Mouse (Mus musculus) T-cell, adult 2 months (primary cell): ENCODE measurements around the gene Tnfsf9.

ENCODE experiments used
- DNase-seq: peaks from one replicate; pipeline ENCODE4 v3.0.0; 2022; ENCODE audit warnings: low spot score

Tnfsf9 gene

DNA sequence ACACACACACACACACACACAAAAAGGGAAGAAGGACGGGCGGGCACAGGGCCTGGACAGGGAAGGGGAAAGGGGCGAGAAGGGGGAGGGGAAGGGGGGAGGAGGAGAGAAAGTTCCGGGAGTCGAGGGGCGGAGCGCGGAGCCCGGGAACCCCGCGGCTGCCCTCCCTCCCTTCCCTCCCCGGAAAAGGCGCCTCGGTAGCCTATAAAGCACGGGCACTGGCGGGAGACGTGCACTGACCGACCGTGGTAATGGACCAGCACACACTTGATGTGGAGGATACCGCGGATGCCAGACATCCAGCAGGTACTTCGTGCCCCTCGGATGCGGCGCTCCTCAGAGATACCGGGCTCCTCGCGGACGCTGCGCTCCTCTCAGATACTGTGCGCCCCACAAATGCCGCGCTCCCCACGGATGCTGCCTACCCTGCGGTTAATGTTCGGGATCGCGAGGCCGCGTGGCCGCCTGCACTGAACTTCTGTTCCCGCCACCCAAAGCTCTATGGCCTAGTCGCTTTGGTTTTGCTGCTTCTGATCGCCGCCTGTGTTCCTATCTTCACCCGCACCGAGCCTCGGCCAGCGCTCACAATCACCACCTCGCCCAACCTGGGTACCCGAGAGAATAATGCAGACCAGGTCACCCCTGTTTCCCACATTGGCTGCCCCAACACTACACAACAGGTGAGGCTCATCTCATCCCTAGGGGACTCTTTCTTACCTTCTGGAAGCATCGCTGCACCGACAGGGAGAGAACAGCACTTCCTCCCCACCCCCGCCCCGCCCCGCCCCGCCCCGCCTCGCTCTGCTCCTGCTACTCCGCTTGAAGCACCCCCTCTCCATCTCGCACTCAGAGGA lies at the start of gene Tnfsf9:
TSS of gene Tnfsf9 (plus strand) at position 145 of the 854 bp plus-strand sequence.
- DNase-seq: peak; percentile 15

DNA sequence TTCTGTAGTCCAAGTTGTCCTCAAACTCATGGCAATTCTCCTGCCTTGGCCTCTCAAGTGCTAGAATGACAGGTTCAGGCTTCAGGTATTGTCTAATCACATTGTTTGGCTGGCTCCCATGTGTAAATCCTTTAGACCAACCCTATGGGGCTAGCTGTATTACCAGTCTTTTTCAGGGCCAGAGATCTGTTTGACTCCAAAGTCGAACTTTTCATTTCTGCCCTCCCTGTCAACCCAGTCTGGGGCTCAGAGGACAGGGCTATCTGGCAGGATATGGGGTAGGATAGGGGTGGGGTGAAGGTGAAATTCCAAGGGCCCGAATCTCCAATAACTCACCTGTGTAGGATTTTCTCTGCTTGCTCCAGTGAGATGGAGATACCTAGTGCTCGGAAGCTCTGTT lies 48.9 kb upstream of the Tnfsf9 start:
- DNase-seq: no peak

- DNase-seq: no peak
Measured at GRCm38 (mm10) chr17:57058891-57059485, 46.1 kb upstream of the Tnfsf9 start, which contains the start of gene Crb3. Crb3 (plus strand) TSS chr17:57059105.

DNA sequence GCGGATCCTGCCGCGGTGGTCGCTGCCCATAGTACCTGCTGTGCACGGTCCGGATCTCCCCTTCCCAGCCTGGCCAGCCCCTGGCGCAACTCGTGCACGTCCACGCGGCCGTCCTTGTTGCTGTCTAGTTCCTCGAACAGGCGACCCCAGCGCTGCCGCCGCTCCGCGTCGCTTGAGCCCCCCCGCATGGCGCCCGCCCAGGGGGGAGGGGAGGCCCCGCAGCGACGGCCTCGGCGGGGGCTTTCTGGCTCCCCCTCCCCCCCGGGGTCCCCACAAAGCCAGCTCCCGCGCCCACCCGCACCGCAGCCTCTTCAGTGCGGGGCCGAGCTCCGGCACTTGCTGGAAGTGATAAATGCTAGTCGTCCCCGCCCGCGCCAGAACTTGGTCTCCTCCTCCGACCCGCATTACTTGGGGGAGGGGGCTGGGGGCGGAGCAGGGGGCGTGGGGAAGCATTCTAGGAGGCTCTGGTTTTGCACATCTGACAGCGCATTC lies 45.6 kb upstream of the Tnfsf9 start, which contains the start of gene Slc25a23:
TSS of gene Slc25a23 (minus strand) at position 378 of the 492 bp plus-strand sequence.
- DNase-seq: peak; percentile 58

DNA sequence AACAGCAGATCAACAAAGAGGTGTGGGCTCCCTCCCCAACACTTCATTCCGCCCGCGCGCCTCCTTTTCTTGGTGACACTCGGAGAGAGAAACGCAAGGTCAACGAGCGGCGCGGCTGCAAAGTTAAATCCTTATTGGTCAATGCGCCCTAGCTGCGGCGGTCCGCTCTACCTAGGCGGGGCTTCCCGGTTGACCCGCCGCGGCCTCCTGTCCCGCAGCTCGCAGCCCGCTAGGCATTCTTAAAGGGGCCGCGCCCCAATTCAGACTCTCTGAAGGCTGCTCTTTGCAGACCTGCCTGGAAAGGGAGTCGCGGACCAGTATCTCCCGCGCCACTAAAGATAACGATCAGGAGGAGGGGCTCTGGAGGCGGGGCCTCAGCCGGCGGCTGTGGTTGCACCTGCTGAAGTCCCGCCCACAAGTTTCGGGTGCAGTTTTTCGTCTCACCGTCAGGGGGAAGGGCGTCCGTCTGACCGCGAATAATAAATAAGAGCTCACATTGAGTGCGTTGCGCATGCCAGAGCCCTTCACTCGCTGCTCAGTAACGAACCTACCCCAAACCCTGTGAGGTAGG lies 44.8 kb upstream of the Tnfsf9 start:
- DNase-seq: peak; percentile 97

- peak; percentile 27 for DNase-seq
Measured at GRCm38 (mm10) chr17:57061069-57061468, 44.1 kb upstream of the Tnfsf9 start.

GRCm38 (mm10) chr17:57062011-57062521 lies 43.1 kb upstream of the Tnfsf9 start:
- peak; percentile 48 for DNase-seq

GRCm38 (mm10) chr17:57062548-57062947 lies 42.6 kb upstream of the Tnfsf9 start:
- no peak for DNase-seq

- no peak for DNase-seq
Measured at GRCm38 (mm10) chr17:57063031-57063430, 42.1 kb upstream of the Tnfsf9 start.

DNA sequence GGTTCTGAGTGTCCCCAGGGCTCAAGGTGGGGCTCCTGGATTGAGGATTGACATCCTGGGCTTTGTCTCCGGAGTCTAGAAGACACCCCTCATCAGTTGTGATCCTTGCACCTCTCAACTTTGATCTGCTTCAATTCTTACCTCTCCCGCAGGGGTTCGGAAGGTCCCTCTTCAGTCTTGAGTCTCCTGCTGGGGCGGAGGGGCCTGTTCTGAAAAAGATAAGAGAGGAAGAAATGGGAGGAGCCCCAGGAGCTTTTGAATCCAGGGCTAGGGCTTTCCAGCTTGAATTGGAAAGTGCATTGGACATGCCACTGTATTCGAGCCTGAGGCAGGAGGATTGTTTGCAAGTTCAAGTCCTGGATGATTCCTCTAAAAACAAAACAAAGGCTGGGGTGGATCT lies 38.2 kb upstream of the Tnfsf9 start:
- no peak for DNase-seq

DNA sequence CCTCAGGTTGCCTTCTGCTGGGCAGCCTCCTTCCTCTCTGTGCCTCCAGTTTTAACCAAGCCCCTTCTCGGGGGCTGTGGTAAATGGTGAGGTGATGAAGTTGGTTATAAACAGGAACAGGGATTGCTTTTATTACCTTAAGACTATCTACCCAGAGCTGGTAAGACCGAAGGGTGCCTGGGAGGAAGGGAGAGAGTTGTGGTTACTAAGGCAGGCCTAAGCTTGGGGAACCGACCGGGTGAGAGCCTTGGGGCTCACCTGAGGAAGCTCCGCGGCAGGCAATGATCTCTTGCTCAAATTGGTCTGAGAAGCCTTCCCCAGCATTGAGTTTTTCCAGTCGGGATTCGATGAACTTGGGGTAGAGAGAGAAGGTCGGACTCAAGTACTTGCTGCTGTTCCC lies 34.9 kb upstream of the Tnfsf9 start:
- DNase-seq: no peak

DNA sequence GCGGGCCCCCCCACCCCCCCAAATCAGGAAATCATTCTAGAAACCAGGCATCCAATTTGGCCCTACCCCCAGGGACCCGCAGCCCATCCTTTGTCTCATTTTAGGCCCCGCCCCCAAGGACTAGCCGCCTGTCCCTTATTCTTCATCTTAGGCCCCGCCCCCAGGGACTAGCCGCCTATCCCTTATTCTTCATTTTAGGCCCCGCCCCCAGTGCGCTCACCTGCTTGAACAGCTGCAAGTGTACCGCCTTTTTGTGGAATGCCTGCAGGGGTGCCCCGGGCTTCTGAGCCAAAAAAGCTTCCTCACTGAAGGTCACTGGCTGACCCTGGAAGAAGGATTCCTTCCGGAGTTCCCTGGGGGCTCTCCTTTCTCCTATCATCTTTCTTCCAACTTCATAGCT lies 34.4 kb upstream of the Tnfsf9 start:
- DNase-seq: no peak

GRCm38 (mm10) chr17:57076916-57077315 lies 28.2 kb upstream of the Tnfsf9 start:
- no peak for DNase-seq

DNA sequence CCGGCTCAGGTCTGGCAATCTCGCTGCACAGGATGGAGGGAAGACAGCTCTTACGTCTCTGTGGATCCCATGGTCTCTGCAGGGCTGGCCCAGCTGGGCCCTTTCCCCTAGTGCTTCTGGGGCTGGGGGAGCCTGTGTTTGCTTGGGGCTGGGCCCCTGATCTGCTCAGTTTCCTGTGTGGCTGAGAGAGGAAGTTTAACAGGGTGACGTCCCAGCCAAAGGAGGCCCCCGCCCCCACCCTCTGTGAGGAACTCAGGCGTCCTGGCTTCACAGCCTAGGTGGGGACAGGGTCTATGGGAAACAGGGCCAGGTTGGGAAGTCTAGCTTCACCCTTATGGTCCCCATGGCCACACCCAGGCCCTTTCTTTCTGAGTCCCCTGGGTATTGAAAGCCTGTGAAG lies 26.8 kb upstream of the Tnfsf9 start, which contains the start of gene Dennd1c:
TSS of gene Dennd1c (minus strand) at position 179 of the 400 bp plus-strand sequence.
- DNase-seq: peak; percentile 78

- no peak for DNase-seq
Measured at GRCm38 (mm10) chr17:57079919-57080318, 25.2 kb upstream of the Tnfsf9 start.

DNA sequence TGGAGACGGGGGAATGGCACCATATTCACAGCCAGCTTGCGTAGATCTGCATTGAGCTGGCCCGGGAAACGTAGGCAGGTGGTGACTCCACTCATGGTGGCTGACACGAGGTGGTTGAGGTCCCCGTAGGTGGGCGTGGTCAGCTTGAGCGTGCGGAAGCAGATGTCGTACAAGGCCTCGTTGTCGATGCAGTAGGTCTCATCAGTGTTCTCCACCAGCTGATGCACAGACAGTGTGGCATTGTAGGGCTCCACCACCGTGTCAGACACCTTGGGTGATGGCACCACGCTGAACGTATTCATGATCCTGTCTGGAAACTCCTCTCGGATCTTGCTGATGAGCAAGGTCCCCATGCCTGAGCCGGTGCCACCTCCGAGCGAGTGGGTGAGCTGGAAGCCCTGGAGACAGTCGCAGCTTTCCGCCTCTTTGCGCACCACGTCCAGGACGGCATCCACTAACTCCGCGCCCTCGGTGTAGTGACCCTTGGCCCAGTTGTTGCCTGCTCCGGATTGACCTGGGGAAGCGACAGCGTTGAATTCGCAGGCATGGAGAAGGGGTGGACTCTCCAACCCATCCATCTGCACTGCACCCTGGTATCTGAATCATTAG lies 23.8 kb upstream of the Tnfsf9 start:
- DNase-seq: no peak

DNA sequence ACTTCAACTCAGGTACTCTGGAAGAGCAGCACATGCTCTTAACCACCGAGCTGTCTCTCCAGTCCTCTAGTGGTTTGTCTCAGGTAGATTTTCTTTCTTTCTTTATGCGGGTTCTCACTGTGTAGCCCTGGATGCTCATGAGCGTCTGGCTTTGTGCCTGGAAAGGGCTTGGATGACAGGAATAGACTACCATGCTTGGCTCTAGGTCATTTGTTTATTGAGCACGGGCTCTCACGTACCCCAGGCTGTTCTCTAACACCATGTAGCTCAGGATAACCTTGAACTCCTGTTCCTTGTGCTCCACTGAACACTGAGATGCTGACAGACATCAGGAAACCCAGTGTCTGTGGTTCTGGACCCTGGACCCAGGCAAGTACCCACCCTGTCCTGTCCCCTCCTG lies 22.6 kb upstream of the Tnfsf9 start:
- DNase-seq: no peak

DNA sequence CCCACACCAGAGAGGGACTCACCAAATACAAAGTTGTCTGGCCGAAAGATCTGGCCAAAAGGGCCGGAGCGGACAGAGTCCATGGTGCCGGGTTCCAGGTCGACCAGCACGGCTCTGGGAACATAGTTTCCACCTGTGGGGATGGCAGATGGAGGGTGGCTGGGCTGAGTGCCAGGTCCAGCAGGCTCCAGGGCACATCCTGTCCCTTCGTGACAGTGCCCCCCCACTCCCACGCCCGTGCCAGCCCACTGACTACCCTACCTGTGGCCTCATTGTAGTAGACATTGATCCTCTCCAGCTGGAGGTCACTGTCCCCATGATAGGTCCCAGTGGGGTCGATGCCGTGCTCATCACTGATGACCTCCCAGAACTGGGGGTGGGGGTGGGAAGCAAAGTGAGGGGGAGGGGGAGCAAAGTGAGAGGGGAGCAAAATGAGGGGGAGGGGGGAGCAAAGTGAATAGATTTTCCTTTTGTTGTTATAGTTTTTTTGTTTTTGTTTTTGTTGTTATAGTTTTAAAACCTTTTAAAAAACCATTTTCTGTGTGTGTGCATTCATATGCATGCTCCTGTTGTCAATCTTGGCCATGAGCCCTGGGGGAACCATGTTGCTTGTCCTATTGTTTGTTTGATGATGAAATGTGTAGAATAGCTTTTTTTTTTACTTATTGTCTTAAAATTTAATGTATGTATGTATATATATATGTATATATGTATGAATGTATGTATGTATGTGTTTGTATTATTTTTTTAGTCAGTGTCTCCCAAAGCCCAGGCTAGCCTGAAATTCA lies 19.0 kb upstream of the Tnfsf9 start:
- no peak for DNase-seq

DNA sequence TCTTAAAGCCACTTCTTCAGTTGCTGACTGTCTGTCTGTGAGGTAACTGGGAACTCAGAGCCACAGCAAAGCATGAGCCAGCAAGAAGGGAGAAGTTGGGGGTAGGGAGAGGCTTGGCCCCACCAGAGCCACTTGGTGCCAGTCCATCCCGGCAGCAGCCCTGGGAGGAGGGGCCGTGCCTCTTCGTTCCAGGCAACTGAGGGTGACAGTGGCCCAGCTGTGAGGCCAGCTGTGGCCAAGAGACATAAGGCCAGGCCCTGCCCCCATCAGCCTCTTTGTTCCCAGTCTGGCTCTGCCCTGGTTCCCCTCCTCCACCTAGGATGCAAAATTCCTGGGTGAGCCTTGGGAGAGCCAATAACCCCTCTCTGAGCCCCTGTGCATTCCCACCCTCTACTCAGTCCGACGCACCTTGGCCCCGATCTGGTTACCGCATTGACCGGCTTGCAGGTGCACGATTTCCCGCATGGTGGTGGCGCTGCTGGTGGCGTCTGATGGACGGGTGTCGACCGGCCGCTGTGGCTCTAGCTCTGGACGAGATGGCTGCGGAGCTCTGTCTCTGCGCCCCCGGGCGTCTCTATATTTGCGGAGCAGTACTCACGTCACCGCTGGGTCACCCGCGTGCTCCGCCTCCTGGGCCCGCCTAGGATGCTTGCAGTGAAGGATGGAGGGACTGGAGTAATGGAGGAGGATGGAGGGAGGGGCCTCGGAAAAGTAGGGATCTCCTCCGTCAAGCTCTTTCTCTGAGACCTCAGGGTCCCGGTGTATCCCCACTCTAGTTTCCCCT lies 17.9 kb upstream of the Tnfsf9 start, which contains the start of gene Tubb4a:
TSS of gene Tubb4a (minus strand) at position 734 of the 784 bp plus-strand sequence.
- DNase-seq: no peak

DNA sequence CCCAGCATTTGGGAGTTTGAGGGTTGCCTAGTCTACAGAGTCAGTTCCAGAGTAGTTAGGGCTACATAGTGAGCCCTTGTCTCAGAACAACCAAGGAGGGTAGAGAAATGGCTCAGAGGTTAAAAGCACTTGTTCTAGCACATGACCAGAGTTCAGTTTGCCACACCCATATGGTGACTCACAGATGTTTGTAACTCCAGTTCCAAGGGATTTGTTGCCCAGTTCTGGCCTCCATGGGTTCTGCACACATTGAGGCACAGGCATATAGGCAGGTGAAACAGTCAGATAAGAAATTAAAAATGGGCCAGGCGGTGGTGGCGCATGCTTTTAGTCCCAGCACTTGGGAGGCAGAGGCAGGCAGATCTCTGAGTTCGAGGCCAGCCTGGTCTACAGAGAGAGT lies 10.9 kb upstream of the Tnfsf9 start:
- DNase-seq: no peak
